9 mouse cellular contexts compared by ENCODE assay signal in the genomic region with DNA sequence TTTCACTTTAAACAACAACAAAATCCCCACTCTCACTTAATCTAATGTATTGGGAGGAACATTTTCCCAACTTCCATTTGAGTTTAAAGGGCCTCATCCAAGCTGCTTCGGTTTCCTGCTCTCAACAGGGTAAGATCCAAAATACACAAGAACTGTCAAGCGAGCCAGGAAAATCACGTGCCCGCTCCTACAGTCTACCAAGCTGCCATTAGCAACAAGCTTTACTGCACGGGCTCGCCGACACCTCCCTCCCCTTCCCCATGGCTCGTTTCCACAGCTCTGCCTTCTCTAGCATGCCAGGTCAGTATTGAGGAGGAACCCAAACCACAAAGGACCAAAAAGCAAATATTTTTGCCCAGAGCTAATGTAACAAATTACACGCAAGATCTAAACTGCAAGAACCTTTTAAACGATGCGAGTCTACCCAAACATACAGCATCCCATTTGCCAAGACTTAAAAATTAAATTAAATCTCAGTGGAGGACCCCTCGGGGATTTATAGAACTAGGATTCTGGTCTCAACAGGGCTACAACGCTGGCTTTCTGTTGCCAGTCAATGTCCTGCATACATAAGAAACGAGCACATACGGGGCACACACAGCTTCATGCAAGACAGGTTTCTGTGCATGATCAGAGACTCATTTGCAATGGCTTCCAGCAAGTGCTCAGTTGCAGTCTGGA.
DNase-seq lines count a peak whose midpoint lies in the region; ATAC-seq and TF ChIP-seq lines count a peak whose summit lies in the region.
"Had no signal": no experiment of that assay in that cellular context is flagged by ENCODE, and none has a peak within 500 bp of the region (broad histone marks: within the 10 kb centered on the region; RNA-seq: fewer than 3 reads in every experiment).

No protein-coding gene starts in this region.

- WGBS in embryonic facial prominence, embryonic 13.5 days, result 59% methylated on average over 15 of the region's 15 CpGs
- WGBS in embryonic facial prominence, embryonic 10.5 days, result 91% methylated on average over 15 of the region's 15 CpGs
- WGBS in kidney, postnatal 0 days, result 67% methylated on average over 15 of the region's 15 CpGs

- peak; percentile 74; the same call in 1 of the 2 replicates for ATAC-seq in embryonic facial prominence, embryonic 13.5 days (ENCODE audit: insufficient number of reproducible peaks, insufficient read depth, low FRiP score, low TSS enrichment, low read depth)
- no peak for ATAC-seq in kidney, postnatal 0 days (replicated peaks; ENCODE audit: low FRiP score, low read depth)

- H3K4me2 ChIP-seq in embryonic facial prominence, embryonic 13.5 days, result no peak overlapping the region; the same call in 1 of the 2 replicates
- no peak overlapping the region for H3K4me2 ChIP-seq in kidney, postnatal 0 days (ENCODE audit: low read length)
- H3K4me2 ChIP-seq: lung, embryonic 15.5 days had no signal

- H3K27me3 ChIP-seq in embryonic facial prominence, embryonic 13.5 days, result no peaks in the 10 kb centered on the region; the same call in 1 of the 2 replicates
- no peaks in the 10 kb centered on the region for H3K27me3 ChIP-seq in embryonic facial prominence, embryonic 10.5 days (replicated peaks; ENCODE audit: low read depth, poor library complexity, severe bottlenecking)
- no peaks in the 10 kb centered on the region for H3K27me3 ChIP-seq in kidney, postnatal 0 days (ENCODE audit: insufficient read depth, low read length)
- H3K27me3 ChIP-seq: lung, embryonic 15.5 days had no signal

- TF ChIP-seq CTCF in kidney, postnatal 0 days (IDR thresholded peaks at IDR 0.05; ENCODE audit: low read depth), result no peak

- H3K9ac ChIP-seq in embryonic facial prominence, embryonic 13.5 days, result no peak overlapping the region
- H3K9ac ChIP-seq in kidney, postnatal 0 days (ENCODE audit: low read depth, low read length), result no peak overlapping the region
- H3K9ac ChIP-seq: lung, embryonic 15.5 days had no signal

- no peak for DNase-seq in embryonic facial prominence, embryonic 10.5 days (ENCODE audit: low spot score)
- DNase-seq in urinary bladder, postnatal 14 days (ENCODE audit: low spot score), result peak; percentile 21
- no peak for DNase-seq in urinary bladder, adult 2 months (ENCODE audit: low spot score)
- peak; percentile 52 for DNase-seq in kidney, postnatal 0 days (ENCODE audit: low spot score)
- peak; percentile 72 to 84 for DNase-seq in right cerebral cortex, postnatal 10 days (ENCODE audit: low spot score in 2 of 2)
- no peak for DNase-seq in spleen, postnatal 36 days (ENCODE audit: low spot score in 2 of 2)
- DNase-seq in thymus, adult 18-20 months, result no peak

- peaks cover 24% of the 10 kb centered on the region for H3K4me1 ChIP-seq in embryonic facial prominence, embryonic 13.5 days
- peaks cover 13% of the 10 kb centered on the region; the same call in 1 of the 2 replicates for H3K4me1 ChIP-seq in embryonic facial prominence, embryonic 10.5 days
- no peaks in the 10 kb centered on the region for H3K4me1 ChIP-seq in kidney, postnatal 0 days (replicated peaks; ENCODE audit: insufficient read depth, low read length)

- peaks cover 10% of the 10 kb centered on the region for H3K9me3 ChIP-seq in embryonic facial prominence, embryonic 13.5 days
- H3K9me3 ChIP-seq in embryonic facial prominence, embryonic 10.5 days, result peaks cover 14% of the 10 kb centered on the region
- no peaks in the 10 kb centered on the region for H3K9me3 ChIP-seq in kidney, postnatal 0 days (replicated peaks; ENCODE audit: low read length)
- H3K9me3 ChIP-seq: lung, embryonic 15.5 days had no signal

- H3K4me3 ChIP-seq in embryonic facial prominence, embryonic 13.5 days, result no peak overlapping the region
- H3K4me3 ChIP-seq in embryonic facial prominence, embryonic 10.5 days, result no peak overlapping the region
- H3K4me3 ChIP-seq in kidney, postnatal 0 days (replicated peaks; ENCODE audit: low read depth, low read length), result no peak overlapping the region
- H3K4me3 ChIP-seq: lung, embryonic 15.5 days had no signal

- no peaks in the 10 kb centered on the region for H3K36me3 ChIP-seq in embryonic facial prominence, embryonic 13.5 days
- H3K36me3 ChIP-seq in embryonic facial prominence, embryonic 10.5 days (replicated peaks), result no peaks in the 10 kb centered on the region
- no peaks in the 10 kb centered on the region for H3K36me3 ChIP-seq in kidney, postnatal 0 days (ENCODE audit: insufficient read depth, low read length)
- H3K36me3 ChIP-seq: lung, embryonic 15.5 days had no signal

- H3K27ac ChIP-seq in embryonic facial prominence, embryonic 13.5 days, result 0 out of 2 replicates have a peak overlapping the region, but pooled peaks have one; percentile 16
- H3K27ac ChIP-seq in embryonic facial prominence, embryonic 10.5 days (replicated peaks), result no peak overlapping the region
- no peak overlapping the region for H3K27ac ChIP-seq in kidney, postnatal 0 days
- H3K27ac ChIP-seq: lung, embryonic 15.5 days had no signal

Comparison
In these comparisons a context has a peak if more than half of its experiments do, and no peak if none do; other contexts are left out.
1. DNase-seq: peak in urinary bladder, postnatal 14 days (single experiment), kidney, postnatal 0 days (single experiment) and right cerebral cortex, postnatal 10 days (2 of 2); none in embryonic facial prominence, embryonic 10.5 days (single experiment), urinary bladder, adult 2 months (single experiment), spleen, postnatal 36 days (0 of 2) and thymus, adult 18-20 months (0 of 2).